Comparison of ENCODE assay signal across 8 mouse cellular contexts in genomic region chr1:121326591-121327343, GRCm38 (mm10). TPM values are rescaled to one million over a fixed set of nuclear protein-coding genes. Genes with fewer than 3 reads are reported as not detected.
DNase-seq lines count a peak whose midpoint lies in the region; ATAC-seq and TF ChIP-seq lines count a peak whose summit lies in the region.

No protein-coding gene starts in this region.

- TF ChIP-seq CTCF in ES-Bruce4 (IDR thresholded peaks at IDR 0.05; ENCODE audit: low read depth, low read length) = no peak

- intact Hi-C loops in gastrocnemius, postnatal 36 days (cut with DNase I) = no loop called here

- no peak for ATAC-seq in kidney, embryonic 15.5 days (replicated peaks; ENCODE audit: low FRiP score)
- no peak for ATAC-seq in embryonic facial prominence, embryonic 14.5 days (ENCODE audit: low read depth)
- ATAC-seq in intestine, embryonic 16.5 days = 0 out of 2 replicates have a peak, but pooled peaks have one; percentile 0
- ATAC-seq in neural tube, embryonic 12.5 days (ENCODE audit: low FRiP score, low read depth) = no peak

- no peaks in the 10 kb centered on the region for H3K9me3 ChIP-seq in kidney, embryonic 15.5 days (replicated peaks)
- H3K9me3 ChIP-seq in ES-Bruce4 (replicated peaks; ENCODE audit: control insufficient read depth, insufficient read depth, low read length, poor library complexity, severe bottlenecking) = no peaks in the 10 kb centered on the region
- no peaks in the 10 kb centered on the region for H3K9me3 ChIP-seq in embryonic facial prominence, embryonic 14.5 days (ENCODE audit: control insufficient read depth, low read length)
- no peaks in the 10 kb centered on the region for H3K9me3 ChIP-seq in intestine, embryonic 16.5 days (ENCODE audit: control insufficient read depth, low read length)
- H3K9me3 ChIP-seq in neural tube, embryonic 12.5 days = no peaks in the 10 kb centered on the region

- TF ChIP-seq EP300 in ES-Bruce4 (IDR thresholded peaks at IDR 0.05; ENCODE audit: insufficient read depth, low read depth, low read length) = no peak

- H3K9ac ChIP-seq in kidney, embryonic 15.5 days = peak overlapping the region; percentile 81
- peak overlapping the region; percentile 73 for H3K9ac ChIP-seq in ES-Bruce4 (ENCODE audit: low read depth, poor library complexity, severe bottlenecking)
- H3K9ac ChIP-seq in embryonic facial prominence, embryonic 14.5 days (ENCODE audit: low read depth, low read length) = peak overlapping the region; percentile 79
- H3K9ac ChIP-seq in intestine, embryonic 16.5 days (ENCODE audit: low read depth, low read length) = peak overlapping the region; percentile 92
- peak overlapping the region; percentile 57 for H3K9ac ChIP-seq in neural tube, embryonic 12.5 days

- peak overlapping the region; percentile 90 for H3K4me3 ChIP-seq in kidney, embryonic 15.5 days (replicated peaks)
- H3K4me3 ChIP-seq in ES-Bruce4 (ENCODE audit: low read depth, low read length) = peak overlapping the region; percentile 78
- H3K4me3 ChIP-seq in embryonic facial prominence, embryonic 14.5 days (ENCODE audit: low read depth, low read length) = peak overlapping the region; percentile 77
- H3K4me3 ChIP-seq in intestine, embryonic 16.5 days (ENCODE audit: low read length) = peak overlapping the region; percentile 87
- H3K4me3 ChIP-seq in neural tube, embryonic 12.5 days = peak overlapping the region; percentile 54

- no peak for DNase-seq in kidney, adult 11 months
- DNase-seq in embryonic facial prominence, embryonic 14.5 days (ENCODE audit: low spot score) = no peak
- DNase-seq in right cerebral cortex, postnatal 14 days = no peak
- no peak for DNase-seq in gastrocnemius, postnatal 36 days

- no peak for TF ChIP-seq POLR2A in ES-Bruce4 (IDR thresholded peaks at IDR 0.05; ENCODE audit: insufficient read depth, low read length)

- peak overlapping the region; percentile 94; the same call in 1 of the 2 replicates for H3K27ac ChIP-seq in kidney, embryonic 15.5 days
- H3K27ac ChIP-seq in ES-Bruce4 (ENCODE audit: insufficient read depth, low read length) = no peak overlapping the region
- H3K27ac ChIP-seq in embryonic facial prominence, embryonic 14.5 days (replicated peaks; ENCODE audit: low read depth, low read length) = no peak overlapping the region; the same call in 1 of the 2 replicates
- no peak overlapping the region; the same call in 1 of the 2 replicates for H3K27ac ChIP-seq in intestine, embryonic 16.5 days (ENCODE audit: low read length)
- H3K27ac ChIP-seq in neural tube, embryonic 12.5 days = no peak overlapping the region

- H3K4me1 ChIP-seq in kidney, embryonic 15.5 days = peaks cover 31% of the 10 kb centered on the region
- H3K4me1 ChIP-seq in ES-Bruce4 (ENCODE audit: control insufficient read depth, insufficient read depth, low read length) = no peaks in the 10 kb centered on the region
- peaks cover 26% of the 10 kb centered on the region for H3K4me1 ChIP-seq in embryonic facial prominence, embryonic 14.5 days (ENCODE audit: control insufficient read depth, insufficient read depth, low read length)
- H3K4me1 ChIP-seq in intestine, embryonic 16.5 days (ENCODE audit: control insufficient read depth, insufficient read depth, low read length) = peaks cover 13% of the 10 kb centered on the region
- peaks cover 15% of the 10 kb centered on the region for H3K4me1 ChIP-seq in neural tube, embryonic 12.5 days

- H3K36me3 ChIP-seq in kidney, embryonic 15.5 days = no peaks in the 10 kb centered on the region
- H3K36me3 ChIP-seq in ES-Bruce4 (ENCODE audit: control insufficient read depth, insufficient read depth, low read length, poor library complexity, severe bottlenecking) = no peaks in the 10 kb centered on the region
- H3K36me3 ChIP-seq in embryonic facial prominence, embryonic 14.5 days (ENCODE audit: control insufficient read depth, insufficient read depth, low read length) = no peaks in the 10 kb centered on the region
- H3K36me3 ChIP-seq in intestine, embryonic 16.5 days (ENCODE audit: control insufficient read depth, insufficient read depth, low read length) = no peaks in the 10 kb centered on the region
- no peaks in the 10 kb centered on the region for H3K36me3 ChIP-seq in neural tube, embryonic 12.5 days

- no peaks in the 10 kb centered on the region for H3K27me3 ChIP-seq in kidney, embryonic 15.5 days
- no peaks in the 10 kb centered on the region for H3K27me3 ChIP-seq in ES-Bruce4 (ENCODE audit: control insufficient read depth, insufficient read depth, low read length, poor library complexity, severe bottlenecking)
- no peaks in the 10 kb centered on the region for H3K27me3 ChIP-seq in embryonic facial prominence, embryonic 14.5 days (replicated peaks; ENCODE audit: control insufficient read depth, insufficient read depth, low read length)
- H3K27me3 ChIP-seq in intestine, embryonic 16.5 days (replicated peaks; ENCODE audit: control insufficient read depth, insufficient read depth, low read length) = no peaks in the 10 kb centered on the region
- no peaks in the 10 kb centered on the region for H3K27me3 ChIP-seq in neural tube, embryonic 12.5 days (replicated peaks)

- H3K4me2 ChIP-seq in kidney, embryonic 15.5 days = peak overlapping the region; percentile 83
- H3K4me2 ChIP-seq in embryonic facial prominence, embryonic 14.5 days (ENCODE audit: low read depth, low read length) = peak overlapping the region; percentile 75
- H3K4me2 ChIP-seq in intestine, embryonic 16.5 days (ENCODE audit: low read depth, low read length) = peak overlapping the region; percentile 53
- peak overlapping the region; percentile 77 for H3K4me2 ChIP-seq in neural tube, embryonic 12.5 days (replicated peaks)

- 22% methylated on average over 18 of the region's 18 CpGs for WGBS in kidney, embryonic 15.5 days
- WGBS in embryonic facial prominence, embryonic 14.5 days = 23% methylated on average over 18 of the region's 18 CpGs
- WGBS in intestine, embryonic 16.5 days = 22% methylated on average over 18 of the region's 18 CpGs
- 31% methylated on average over 18 of the region's 18 CpGs for WGBS in neural tube, embryonic 12.5 days

RNA-seq across cellular contexts. Expression of gene Insig2, which starts 5.6 kb away (rescaled TPM):
- polyA plus RNA-seq in kidney, embryonic 15.5 days (2015; fragmentation: Nextera tagmentation; extraction: Ambion mirVana) = 35.7 and 39.2 TPM in 2 replicates
- 17.2 and 21.7 TPM in 2 replicates for polyA plus RNA-seq in ES-Bruce4 (2011; ENCODE audit: insufficient read depth, insufficient read length, low read depth, missing spikeins)
- 26.6 and 31.8 TPM in 2 replicates for polyA plus RNA-seq in embryonic facial prominence, embryonic 14.5 days (2014; fragmentation: Nextera tagmentation; extraction: Ambion mirVana)
- 24.5 and 25.1 TPM in 2 replicates for polyA plus RNA-seq in intestine, embryonic 16.5 days (2015; fragmentation: Nextera tagmentation; extraction: Ambion mirVana)
- 25.8 and 33.8 TPM in 2 replicates for polyA plus RNA-seq in neural tube, embryonic 12.5 days (2016; fragmentation: Nextera tagmentation; extraction: Ambion mirVana)
- 10 to 100 TPM; 58.0 to 59.8 TPM for total RNA-seq in gastrocnemius, postnatal 36 days (2021)
